Mouse (Mus musculus) left cerebral cortex, adult 9 months (tissue): ENCODE data around the gene Itpr2.

Experiments
- DNase-seq, 2 experiments: peaks; one replicate each; pipeline ENCODE4 v3.0.0; 2022; ENCODE audit warnings: low spot score in 2 of 2

The Itpr2 gene

DNA sequence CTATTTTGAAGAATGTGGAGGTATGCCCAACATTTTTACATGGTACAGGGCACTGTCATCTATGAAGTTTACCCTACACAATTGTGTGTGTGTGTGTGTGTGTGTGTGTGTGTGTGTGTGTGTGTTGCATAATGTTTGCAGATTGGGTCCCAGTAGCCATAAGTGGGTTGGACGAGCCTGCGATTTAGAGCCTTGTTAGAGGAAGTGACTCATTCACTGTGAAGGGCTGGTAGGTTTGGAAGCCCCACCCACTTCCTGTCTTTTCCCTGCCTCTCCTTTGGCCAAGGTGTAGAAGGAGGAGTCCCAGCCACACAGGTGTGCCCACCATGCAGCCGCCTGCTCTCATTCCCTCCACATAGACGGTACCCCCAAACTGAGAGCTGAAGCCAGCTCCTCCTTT, 188.6 kb downstream of the Itpr2 start:
- no peak for DNase-seq

DNA sequence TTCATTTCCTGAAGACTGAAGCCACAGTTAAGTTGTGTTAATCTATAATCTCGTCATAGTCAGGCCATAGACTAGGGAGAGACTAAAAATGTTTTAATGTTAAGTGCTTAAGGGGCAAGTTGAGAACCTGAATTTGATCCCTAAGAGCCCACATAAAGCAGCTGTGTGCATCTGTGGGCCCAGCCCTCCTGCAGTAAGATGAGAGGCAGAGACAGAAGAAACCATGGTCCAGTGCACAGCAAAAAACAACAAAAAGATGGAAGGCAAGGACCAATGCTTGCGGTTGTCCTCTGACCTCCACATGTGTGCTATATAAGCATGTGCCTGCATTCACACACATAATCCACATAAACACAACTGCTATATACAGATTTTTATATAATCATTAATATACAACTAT, 191.8 kb downstream of the Itpr2 start:
- no peak for DNase-seq

DNA sequence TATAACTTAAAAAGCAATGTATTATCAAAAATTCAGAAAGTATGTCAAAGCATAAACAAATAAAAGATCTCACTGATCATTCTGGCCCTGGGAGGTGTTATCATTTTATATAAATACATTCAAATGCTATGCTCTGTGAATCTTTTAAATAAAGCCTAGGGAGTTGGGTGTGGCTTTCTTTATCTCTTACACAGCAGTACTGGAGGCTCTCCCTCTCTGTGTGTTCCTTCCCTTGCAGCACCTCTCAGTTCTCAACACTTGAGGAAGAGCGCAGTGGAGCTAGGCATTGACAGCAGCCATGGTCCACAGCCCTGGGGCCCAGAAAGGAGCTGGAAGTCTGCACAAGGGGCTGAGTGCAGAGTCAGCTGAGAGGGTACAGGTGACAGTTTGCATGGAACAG, 192.7 kb downstream of the Itpr2 start:
- DNase-seq: no peak

DNA sequence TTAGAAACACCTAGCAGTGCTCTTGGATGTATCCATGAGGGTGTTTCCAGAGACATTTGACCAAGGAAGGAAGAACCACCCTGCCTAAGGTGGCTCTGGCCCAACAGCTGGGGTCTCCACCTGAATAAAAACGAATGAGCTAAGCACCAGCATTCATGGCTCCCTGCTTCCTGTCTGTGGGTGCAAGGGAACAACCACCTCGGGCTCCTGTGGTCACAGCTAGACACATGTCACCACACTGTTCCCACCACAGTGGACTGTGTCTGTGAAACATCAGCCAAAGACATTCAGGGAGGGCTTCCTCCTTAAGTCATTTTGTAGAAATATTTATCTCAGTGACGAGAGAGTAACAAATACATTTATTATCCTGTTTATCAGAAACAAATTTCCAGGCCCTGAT, 196.0 kb downstream of the Itpr2 start:
- no peak for DNase-seq

DNA sequence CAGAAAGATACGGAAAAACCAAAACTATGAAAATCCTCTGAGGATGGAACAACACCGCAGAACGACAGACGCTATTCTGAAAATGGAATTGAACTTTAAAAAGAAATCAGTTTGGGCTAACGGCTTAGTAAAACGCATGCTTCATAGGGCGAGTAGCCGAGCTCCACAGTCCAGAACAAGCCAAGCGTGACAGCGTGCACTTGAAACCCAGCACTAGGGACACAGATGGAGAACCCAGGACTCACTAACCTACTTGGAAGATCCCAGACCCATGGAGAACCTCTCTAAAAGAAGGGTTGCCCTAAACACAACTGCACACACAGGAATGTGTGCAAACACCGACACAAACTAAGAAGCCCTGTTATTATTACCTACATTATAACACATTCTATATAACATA, 197.9 kb downstream of the Itpr2 start:
- no peak for DNase-seq

DNA sequence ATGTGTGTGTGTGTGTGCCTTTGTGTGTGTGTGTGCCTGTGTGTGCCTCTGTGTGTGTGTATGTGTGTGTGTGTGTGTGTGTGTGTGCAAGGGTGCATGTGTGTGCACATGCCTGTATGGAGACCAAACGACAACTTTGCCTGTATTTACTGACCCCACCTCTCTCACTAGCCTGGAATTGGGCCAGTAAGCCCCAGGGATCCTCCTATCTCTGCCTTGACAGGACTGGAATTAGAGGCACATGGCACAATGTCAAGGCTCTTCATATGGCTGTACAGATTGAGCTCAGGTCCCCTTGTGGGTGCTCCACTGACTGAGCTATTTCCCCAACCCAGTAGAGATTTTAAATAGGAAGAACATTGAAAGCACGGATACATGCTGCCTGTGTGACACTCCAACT, 198.7 kb downstream of the Itpr2 start:
- no peak for DNase-seq

DNA sequence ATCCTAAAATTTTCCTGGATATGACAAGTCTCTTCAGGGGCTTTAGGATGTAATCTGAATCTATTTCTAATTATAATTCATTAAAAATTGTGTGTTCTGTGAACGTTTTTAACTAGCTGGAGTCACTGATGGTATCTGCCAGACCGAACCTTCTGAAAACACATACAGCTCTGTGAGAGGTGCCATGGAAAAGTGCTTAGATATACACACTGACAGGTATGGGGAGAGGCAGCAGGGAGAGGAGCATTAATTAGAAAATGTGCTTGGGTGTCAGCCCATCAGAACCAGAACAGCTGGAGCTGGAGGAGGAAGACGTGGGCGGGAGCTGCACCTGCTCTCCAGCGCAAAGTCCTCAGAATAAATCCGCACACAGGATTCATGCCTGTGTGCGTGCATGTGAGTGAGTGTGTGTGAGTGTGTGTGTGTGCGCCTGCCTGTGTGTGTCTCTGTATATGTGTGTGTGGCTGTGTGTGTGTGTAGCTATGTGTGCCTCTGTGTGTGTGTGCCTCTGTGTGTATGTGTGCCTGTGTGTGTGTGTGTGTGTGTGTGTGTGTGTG, 199.4 kb downstream of the Itpr2 start:
- DNase-seq: peak; percentile 53 to 54

DNA sequence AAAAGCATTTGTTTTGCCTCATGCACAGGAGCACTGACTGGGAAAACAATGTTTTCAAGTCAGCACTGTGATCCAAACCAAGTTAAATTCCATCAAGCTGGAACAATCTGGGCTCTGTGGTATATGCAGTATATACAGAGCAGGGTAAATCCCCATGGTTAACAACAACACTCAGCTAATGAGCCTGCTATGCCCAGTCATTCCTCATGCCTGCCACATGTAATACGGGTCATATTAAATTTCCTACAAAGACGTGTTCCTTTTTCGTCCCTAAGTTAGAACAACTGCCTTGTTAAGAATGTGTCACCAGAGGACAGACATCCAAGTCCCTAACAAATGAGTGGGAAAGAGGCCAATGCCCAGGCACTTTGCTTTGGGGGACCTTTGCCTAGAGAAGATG, 199.9 kb downstream of the Itpr2 start:
- no peak for DNase-seq

DNA sequence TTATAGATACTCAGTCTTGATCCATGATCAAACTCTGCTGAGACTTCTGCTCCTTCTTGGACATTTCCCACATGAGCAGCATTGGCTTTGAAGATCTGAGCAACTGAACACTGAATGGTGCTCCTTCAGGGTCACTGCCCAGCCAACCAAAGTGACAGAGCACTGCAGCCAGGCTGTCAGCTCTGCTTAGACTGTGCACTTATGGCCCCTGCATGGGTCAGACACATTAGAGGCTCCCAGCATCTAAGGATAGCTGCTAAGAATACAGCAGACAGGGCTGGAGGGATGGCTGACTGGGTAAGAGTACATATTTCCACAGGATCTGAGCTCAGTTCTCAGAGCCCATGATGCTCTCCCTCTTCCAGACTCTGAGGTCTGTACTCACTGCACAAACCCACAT, 201.1 kb downstream of the Itpr2 start:
- DNase-seq: no peak

DNA sequence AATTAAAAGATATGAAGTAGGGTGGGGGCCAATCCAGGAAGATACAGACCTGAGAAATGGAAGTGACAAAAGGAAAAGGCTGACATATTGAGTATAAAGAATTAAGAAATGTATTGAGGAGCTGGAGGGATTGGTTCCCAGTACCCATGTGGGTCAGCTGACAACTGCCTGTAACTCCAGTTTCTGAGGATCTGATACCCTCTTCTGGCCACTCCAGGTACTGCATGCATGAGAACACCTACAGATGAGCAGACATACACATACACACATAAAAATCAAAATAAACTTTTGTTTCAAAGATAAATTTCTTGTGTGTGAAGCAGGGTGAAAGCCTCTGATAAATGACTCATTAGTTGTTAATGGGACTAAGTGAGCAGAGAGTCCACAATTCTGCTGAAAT, 203.3 kb downstream of the Itpr2 start:
- no peak for DNase-seq

DNA sequence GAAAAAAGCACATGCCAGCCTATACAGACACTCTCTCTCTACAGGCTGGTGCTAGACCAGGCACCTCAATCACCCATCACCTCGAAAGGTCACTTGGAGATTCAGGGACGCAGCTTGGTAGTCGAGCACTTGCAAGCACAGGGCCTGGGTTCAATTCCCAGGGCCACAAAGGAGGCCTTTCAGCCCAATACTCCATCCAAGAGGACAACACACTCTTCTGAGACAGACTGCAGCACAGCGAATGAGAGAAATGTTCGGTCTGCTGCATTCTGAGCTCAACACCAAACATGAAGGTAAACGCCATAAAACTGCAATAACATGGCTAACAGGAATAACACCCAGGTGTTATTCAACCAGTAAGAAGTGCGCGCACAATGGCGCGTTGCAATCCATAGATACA, 211.0 kb downstream of the Itpr2 start:
- no peak for DNase-seq

DNA sequence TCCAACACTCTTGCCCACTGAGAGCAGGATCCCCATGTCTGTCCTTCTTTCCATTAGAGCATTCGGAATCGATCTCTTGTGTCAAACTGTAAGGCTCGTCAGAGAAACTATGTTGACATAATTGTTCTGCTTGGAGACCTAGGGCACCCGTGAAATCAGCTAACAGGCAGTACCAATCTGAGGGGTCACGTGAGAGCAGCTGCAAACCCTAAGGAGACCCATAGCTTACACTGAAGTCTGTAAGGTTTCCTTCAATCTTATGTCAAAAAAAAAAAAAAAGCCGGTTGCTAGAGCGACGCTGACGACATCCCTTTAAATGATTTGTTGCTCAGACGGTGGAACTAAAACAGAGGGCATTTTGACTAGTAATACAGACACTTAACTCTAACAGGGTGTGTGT, 212.2 kb downstream of the Itpr2 start:
- DNase-seq: no peak

DNA sequence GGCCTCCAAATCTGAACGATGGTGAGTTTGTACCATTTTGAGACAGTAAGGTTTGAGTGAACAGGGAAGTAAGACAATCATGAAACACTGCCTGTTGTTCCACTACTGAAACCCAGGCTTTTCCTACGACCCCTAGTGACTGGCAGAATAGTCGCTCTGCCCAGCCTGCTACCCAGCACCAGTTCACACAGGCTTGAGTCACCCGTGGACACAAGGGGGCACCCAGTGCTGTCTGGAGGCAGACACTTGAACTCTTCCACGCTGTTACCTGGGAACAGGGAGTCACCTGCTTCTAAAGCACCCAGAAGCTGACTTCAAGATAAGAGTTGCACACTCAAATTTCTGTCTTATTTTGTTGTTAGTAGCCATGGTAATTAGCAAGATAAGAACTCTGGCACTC, 213.8 kb downstream of the Itpr2 start:
- no peak for DNase-seq

DNA sequence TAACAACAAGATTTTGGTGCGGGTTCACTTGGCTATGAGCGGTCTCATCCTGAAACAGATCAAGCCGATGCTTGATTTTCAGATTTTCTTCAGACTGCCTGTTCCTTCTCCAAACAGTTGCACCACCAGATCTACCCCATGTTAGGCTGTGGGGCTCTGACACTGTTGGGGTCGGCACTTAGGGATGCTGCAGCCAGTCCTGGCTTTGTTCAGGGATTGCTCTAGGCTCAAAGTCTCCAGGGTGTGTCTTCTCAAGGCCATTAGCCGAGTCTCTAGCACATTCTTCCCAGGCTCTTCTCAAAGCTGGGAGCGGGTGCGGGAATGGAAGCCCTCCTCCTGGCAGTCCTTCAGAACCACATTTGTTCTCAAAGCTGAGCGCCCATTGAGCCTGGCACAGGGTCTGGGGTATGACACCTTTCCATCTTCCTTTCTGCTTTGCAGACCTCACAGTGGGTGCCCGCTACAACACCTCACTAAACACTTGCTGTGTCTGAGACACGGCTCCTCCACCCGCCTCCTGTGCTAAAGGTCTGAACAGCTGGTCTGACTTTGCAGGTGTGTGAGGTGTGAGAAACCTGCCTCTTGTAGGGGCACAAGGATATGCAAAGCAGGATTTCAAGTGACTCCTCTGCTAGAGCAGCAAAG, 217.0 kb downstream of the Itpr2 start:
- DNase-seq: no peak

DNA sequence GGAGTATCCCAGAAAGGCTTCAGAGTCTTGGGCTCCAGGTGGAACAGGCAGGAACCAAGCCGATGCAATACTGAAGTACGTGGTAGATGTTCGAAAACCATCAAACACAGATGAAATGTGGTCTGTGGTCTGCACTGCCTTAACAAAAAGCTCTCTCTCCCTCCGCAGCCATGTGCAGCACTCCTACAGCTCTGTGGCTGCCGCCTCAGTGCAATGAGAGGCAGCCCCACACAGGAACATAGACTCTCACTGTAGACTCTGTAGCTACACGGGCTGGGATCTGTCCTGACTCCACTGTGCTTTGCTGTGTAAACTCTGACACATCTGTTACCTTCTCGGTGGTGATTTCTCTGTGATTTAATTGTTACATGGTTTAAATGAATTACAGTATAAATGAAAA, 218.0 kb downstream of the Itpr2 start:
- DNase-seq: no peak

DNA sequence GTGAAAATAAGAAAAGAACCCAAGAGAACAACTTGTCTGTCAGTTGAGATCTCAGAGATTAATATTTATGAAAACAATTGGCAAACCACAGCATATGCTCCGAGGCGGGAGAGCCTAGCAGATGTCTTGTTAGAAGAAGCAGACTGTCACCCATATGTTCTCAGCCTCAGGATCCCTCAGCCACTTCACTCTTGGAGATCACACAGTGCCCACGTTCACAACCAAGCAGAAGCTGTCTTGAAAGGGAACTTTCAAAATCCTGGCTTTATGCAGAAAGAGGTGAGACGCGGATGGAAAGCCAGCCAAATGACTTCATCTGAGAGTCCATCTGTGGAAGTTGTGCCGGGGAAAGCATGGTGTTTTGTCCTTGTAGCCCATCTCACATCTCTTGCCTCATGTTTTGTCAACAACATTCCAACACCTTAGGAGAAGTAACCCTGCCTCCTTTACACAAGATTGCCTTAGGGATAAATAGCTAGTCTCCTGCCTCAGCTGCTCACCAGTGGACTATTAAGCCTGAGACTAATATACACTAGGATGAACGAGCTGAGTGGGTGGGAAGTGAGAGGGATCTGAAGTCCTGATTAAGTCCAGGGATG, 219.9 kb downstream of the Itpr2 start:
- peak; percentile 79 to 90 for DNase-seq

DNA sequence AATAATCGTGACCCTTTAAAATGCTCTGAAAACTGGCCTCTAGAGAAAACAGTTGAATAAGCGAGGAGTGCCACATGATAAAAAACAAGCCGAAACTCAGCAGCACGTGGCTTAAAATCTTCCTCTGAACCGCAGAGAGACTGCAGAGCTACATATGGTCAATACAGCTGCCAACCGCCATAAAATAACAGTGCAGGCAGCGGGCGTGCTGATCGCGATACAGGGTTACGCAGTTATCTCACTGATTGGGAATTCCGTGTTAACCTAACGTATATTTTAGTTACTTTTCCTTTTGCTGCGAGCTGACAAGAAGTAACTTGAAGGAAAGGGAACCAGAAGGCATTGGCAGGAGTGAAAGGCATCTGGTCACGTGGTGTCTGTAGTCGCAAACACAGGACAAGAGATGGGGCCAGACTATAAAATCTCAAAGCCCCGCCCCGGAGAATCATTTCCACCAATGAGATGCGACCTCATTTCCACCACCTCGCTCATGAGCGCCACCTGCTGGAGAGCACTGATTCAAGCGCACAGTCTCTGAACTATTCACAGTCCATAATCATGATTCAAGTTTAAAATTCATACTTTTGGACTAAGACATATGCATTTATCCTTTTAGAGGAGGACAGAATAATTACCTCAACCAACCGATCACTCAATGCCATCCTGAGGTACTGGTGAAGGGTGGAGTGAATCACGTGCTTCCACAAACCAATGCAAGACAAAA, 220.7 kb downstream of the Itpr2 start:
- DNase-seq: peak in 1 of 2 experiments; percentile 63

DNA sequence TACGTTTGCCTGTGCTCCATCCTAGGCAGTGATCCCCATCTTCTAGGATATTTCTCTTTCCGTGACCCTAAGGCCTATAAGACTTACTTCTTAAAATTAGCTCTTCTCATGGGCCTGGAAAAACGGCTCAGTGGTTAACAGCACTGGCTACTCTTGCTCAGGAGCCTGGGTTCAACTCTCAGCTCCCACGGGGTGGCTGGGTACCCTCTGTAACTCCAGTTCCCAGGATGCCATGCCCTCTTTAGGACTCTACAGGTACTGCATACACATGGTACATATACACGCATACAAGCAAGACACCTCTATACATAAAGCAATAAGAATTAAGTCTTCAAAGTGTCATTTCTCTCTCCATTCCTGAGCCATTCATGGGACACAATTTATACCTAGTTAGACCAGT, 228.8 kb downstream of the Itpr2 start:
- no peak for DNase-seq

DNA sequence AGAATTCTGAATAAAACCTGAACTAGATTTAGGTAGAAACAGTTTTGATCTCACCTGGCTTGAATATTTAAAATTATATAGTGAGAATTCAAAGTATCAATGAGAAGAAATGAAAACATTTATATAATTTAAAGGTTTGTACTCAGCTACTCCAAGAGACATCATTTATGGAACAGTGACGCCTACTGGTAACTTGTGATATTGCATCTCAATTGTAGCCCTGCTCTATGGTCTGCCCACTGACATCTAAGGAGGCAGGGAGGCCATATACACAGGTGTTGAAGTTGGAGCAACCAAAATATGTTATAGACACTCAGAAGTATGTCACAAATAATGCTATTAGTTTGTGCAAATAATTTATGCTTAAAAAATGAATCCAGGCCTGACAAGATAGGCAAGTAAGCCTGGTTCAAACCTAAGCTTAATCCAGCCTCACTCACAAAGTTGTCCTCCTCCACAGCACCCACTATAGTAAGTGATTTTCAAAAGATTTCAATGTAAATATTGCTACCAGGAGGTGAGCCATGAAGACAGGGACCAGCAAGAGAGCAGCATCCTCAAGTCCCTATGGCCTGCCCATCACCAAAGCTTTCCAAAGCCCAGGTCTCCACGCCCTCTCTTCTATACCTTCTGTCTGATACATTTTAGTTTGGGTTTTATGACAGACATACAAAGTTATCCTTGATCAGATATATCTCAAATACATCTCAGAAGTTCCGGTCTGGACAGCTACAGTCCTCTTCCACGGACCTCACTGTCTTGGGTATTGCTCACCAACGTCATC, 229.6 kb downstream of the Itpr2 start:
- peak in 1 of 2 experiments; percentile 74 for DNase-seq

DNA sequence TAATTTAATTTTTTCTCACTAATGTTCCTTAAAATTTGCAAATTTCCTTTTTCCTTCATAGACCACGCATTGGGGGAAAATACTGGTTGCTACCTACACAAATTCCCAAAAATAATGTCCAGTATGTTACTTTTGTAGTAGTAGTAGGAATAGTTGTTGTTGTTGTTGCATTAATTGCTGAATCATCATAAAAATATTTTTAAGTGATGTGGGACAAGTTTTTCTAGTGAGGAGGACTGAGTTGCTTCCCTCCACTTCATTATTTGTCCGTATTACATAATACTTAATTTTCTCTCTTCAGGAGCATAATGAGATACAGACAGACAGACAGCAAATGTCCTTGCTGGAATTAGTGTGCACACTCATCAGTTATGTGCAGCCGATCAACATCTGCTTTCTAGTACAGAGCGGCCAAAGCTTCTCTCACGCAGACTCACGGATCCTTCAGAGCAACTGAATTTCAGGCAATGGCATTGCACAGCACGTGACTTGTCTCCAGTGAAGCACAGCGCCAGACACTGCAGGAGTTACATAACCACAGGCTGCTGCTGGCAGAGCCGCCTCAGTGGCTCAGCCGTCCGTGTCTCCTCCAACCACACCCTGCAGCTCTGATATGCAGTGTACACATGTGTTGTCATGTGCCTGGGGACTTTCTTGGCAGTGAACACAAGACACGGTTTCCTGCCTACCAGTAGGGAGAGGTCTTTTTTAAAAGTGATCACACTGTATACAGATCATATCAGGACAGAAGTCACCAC, 231.1 kb downstream of the Itpr2 start:
- DNase-seq: peak; percentile 61 to 76

DNA sequence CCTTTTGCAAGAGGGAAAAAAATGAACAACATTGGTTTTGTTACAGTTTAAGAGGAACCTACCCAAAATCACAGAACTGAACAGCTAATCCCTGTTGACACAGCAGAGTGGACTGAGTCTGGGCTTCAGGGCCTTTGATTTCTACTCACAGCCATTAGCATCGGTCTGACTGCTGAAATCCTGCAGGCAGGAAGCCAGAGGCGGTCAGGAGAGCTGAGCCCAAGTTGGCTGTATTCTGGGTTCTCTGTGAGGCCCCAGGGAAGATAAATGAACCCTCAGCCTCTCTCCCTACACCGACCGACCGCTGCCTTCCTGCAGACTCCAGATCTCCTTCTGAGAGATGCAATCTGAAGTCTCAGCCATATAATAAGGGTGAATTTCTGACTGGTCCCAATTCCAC, 231.9 kb downstream of the Itpr2 start:
- no peak for DNase-seq

DNA sequence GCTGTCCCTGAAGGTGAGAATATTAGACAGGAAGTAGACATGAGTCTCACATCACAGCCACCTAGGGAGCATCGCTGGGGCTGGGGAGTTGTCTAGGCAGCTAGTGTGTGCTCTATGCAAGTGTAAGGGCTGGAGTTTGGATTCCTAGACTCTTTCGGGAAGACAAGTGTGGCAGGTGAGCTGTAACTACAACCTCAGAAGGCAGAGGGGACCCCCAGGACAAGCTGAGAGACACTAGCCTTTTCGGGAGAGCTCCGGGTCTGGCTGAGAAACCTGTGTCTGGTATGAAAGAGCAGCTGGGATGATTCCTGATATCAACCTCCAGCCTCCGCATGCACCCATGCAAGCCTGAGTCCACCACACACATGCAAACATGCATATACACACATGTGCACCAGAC, 232.7 kb downstream of the Itpr2 start:
- no peak for DNase-seq
